Mouse (Mus musculus): ENCODE measurements at regions not wholly inside any gene's neighbourhood (a gene's known extent, or its start where the extent isn't known, plus 50 kb on each side); places are given as distances from the start of the nearest gene placed in this dataset.

DNA sequence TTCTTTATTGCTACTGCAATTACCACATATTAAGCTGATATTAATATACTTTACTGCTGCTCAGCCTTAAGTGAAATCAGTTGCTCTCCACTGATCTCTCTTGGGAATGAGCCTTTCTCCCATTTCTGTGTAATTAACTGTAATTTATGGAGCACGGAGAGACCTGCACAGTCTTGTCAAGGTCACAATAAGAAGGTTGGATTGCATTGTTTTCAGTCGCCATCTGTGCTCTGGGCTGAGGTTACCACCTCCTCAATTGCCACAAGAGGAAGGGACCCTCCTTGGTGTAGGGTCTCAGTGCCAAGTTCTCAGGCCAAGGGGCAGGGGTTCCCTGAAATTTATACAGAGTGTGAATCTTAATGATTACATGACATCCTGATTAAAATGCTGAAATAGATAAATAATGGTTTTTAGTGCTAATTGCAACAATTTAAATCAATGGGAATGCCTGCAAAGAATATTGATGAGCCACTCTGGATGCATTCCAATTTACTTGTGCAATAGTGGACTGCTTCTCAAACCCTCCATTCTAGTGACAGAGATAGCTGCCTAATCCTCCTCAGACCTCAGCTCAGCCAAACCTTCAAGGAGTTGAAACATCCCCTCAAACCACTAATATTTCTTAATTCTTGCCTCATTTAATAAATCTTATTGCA is 332.3 kb downstream of the Mat2b start:
- in situ Hi-C loops (cut with MboI, MseI): no loop called here
